Mouse (Mus musculus): ENCODE measurements around the gene Iqce. TPM values are rescaled to one million over a fixed set of nuclear protein-coding genes. Genes with fewer than 3 reads are reported as not detected.

Iqce gene
- polyA plus RNA-seq, 1 experiment from 2014 or later, result 15.1 TPM

GRCm38 (mm10) chr5:140702618-140703175 lies 519 bp upstream of the Iqce start:
- Histone ChIP-seq H3K4me1 (ENCODE audit: control insufficient read depth, insufficient read depth, low read length) (peaks cover 10% of the 10 kb centered on the region), H3K4me2 (ENCODE audit: low read depth, severe bottlenecking) (peak overlapping the region; percentile 81), H3K9me3 (ENCODE audit: control insufficient read depth, low read length) (no peaks in the 10 kb centered on the region), H3K27ac (replicated peaks; ENCODE audit: low read depth, low read length) (peak overlapping the region; percentile 72), H3K27me3 (ENCODE audit: control insufficient read depth, insufficient read depth, low read length) (no peaks in the 10 kb centered on the region), H3K9ac (ENCODE audit: low read length) (peak overlapping the region; percentile 88), H3K4me3 (ENCODE audit: low read depth, low read length) (peak overlapping the region; percentile 76), H3K36me3 (ENCODE audit: control insufficient read depth, insufficient read depth, low read length) (peaks cover 2% of the 10 kb centered on the region; the same call in 1 of the 2 replicates)
- 62% methylated on average over 19 of the region's 19 CpGs for WGBS
- ATAC-seq (ENCODE audit: insufficient number of reproducible peaks, low FRiP score, low TSS enrichment, low read depth) (no peak), DNase-seq (ENCODE audit: low spot score) (peak; percentile 30)

GRCm38 (mm10) chr5:140701661-140702060 lies 517 bp downstream of the Iqce start:
- no peaks in the 10 kb centered on the region; the same call in 1 of the 2 replicates for H3K36me3 ChIP-seq (ENCODE audit: control insufficient read depth, insufficient read depth, low read length)
- no peaks in the 10 kb centered on the region for H3K9me3 ChIP-seq (ENCODE audit: control insufficient read depth, low read length)
- under 1% methylated on average over 25 of the region's 25 CpGs for WGBS
- DNase-seq (ENCODE audit: low spot score), result no peak
- H3K27ac ChIP-seq (replicated peaks; ENCODE audit: low read depth, low read length), result peak overlapping the region; percentile 72
- peak overlapping the region; percentile 76 for H3K4me3 ChIP-seq (ENCODE audit: low read depth, low read length)
- H3K27me3 ChIP-seq (ENCODE audit: control insufficient read depth, insufficient read depth, low read length), result no peaks in the 10 kb centered on the region
- peak overlapping the region; percentile 81 for H3K4me2 ChIP-seq (ENCODE audit: low read depth, severe bottlenecking)
- peaks cover 10% of the 10 kb centered on the region for H3K4me1 ChIP-seq (ENCODE audit: control insufficient read depth, insufficient read depth, low read length)
- peak overlapping the region; percentile 88 for H3K9ac ChIP-seq (ENCODE audit: low read length)
- no peak for ATAC-seq (ENCODE audit: insufficient number of reproducible peaks, low FRiP score, low TSS enrichment, low read depth)

GRCm38 (mm10) chr5:140699776-140700175 lies 2.4 kb downstream of the Iqce start:
- H3K9ac ChIP-seq (ENCODE audit: low read length), result no peak overlapping the region
- H3K4me3 ChIP-seq (ENCODE audit: low read depth, low read length), result no peak overlapping the region
- DNase-seq (ENCODE audit: low spot score) (no peak), ATAC-seq (ENCODE audit: insufficient number of reproducible peaks, low FRiP score, low TSS enrichment, low read depth) (no peak)
- H3K9me3 ChIP-seq (ENCODE audit: control insufficient read depth, low read length), result no peaks in the 10 kb centered on the region
- 91% methylated on average over 9 of the region's 9 CpGs for WGBS
- H3K4me2 ChIP-seq (ENCODE audit: low read depth, severe bottlenecking), result no peak overlapping the region
- H3K27me3 ChIP-seq (ENCODE audit: control insufficient read depth, insufficient read depth, low read length), result no peaks in the 10 kb centered on the region
- peaks cover 10% of the 10 kb centered on the region for H3K4me1 ChIP-seq (ENCODE audit: control insufficient read depth, insufficient read depth, low read length)
- H3K27ac ChIP-seq (replicated peaks; ENCODE audit: low read depth, low read length), result no peak overlapping the region
- no peaks in the 10 kb centered on the region; the same call in 1 of the 2 replicates for H3K36me3 ChIP-seq (ENCODE audit: control insufficient read depth, insufficient read depth, low read length)

GRCm38 (mm10) chr5:140695987-140696386 lies 6.2 kb downstream of the Iqce start:
- no peaks in the 10 kb centered on the region for H3K9me3 ChIP-seq (ENCODE audit: control insufficient read depth, low read length)
- WGBS, result 90% methylated on average over 7 of the region's 7 CpGs
- peaks cover under 1% of the 10 kb centered on the region for H3K4me1 ChIP-seq (ENCODE audit: control insufficient read depth, insufficient read depth, low read length)
- H3K4me2 ChIP-seq (ENCODE audit: low read depth, severe bottlenecking), result no peak overlapping the region
- H3K4me3 ChIP-seq (ENCODE audit: low read depth, low read length), result no peak overlapping the region
- no peak overlapping the region for H3K9ac ChIP-seq (ENCODE audit: low read length)
- H3K36me3 ChIP-seq (ENCODE audit: control insufficient read depth, insufficient read depth, low read length), result peaks cover 10% of the 10 kb centered on the region
- H3K27ac ChIP-seq (replicated peaks; ENCODE audit: low read depth, low read length), result no peak overlapping the region
- DNase-seq (ENCODE audit: low spot score) (no peak), ATAC-seq (ENCODE audit: insufficient number of reproducible peaks, low FRiP score, low TSS enrichment, low read depth) (no peak)
- H3K27me3 ChIP-seq (ENCODE audit: control insufficient read depth, insufficient read depth, low read length), result no peaks in the 10 kb centered on the region

DNA sequence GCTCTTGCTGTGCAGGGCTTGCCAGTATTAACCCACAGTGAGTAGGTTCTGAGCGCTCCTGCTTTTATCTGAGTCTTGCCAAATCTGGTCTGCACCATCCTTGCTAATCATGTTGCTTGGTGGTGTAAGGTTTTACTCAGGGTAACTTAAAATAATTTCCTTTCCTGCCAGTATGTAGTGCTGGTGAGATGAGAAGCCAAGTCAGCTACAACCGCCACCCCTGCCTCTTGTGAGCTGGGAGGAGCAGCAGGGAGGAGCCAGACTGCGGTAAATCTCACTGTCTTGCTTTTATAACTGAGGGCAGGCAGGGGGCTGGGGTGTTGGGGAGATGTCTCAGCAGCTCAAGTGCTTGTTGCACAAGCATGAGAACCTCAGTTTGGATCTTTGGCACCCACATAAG lies 13.7 kb downstream of the Iqce start:
- no peak overlapping the region for H3K4me2 ChIP-seq (ENCODE audit: low read depth, severe bottlenecking)
- H3K4me1 ChIP-seq (ENCODE audit: control insufficient read depth, insufficient read depth, low read length), result no peaks in the 10 kb centered on the region
- H3K36me3 ChIP-seq (ENCODE audit: control insufficient read depth, insufficient read depth, low read length), result peaks cover 19% of the 10 kb centered on the region
- no peaks in the 10 kb centered on the region for H3K9me3 ChIP-seq (ENCODE audit: control insufficient read depth, low read length)
- no peak for ATAC-seq (ENCODE audit: insufficient number of reproducible peaks, low FRiP score, low TSS enrichment, low read depth)
- no peak overlapping the region for H3K9ac ChIP-seq (ENCODE audit: low read length)
- no peak for DNase-seq (ENCODE audit: low spot score)
- 78% methylated on average over 3 of the region's 3 CpGs for WGBS
- no peak overlapping the region for H3K27ac ChIP-seq (replicated peaks; ENCODE audit: low read depth, low read length)
- no peaks in the 10 kb centered on the region for H3K27me3 ChIP-seq (ENCODE audit: control insufficient read depth, insufficient read depth, low read length)
- H3K4me3 ChIP-seq (ENCODE audit: low read depth, low read length), result no peak overlapping the region

- H3K27ac ChIP-seq (replicated peaks; ENCODE audit: low read depth, low read length), result no peak overlapping the region
- no peak overlapping the region for H3K4me2 ChIP-seq (ENCODE audit: low read depth, severe bottlenecking)
- H3K36me3 ChIP-seq (ENCODE audit: control insufficient read depth, insufficient read depth, low read length), result peaks cover 7% of the 10 kb centered on the region; the same call in 1 of the 2 replicates
- H3K27me3 ChIP-seq (ENCODE audit: control insufficient read depth, insufficient read depth, low read length), result no peaks in the 10 kb centered on the region
- no peak overlapping the region for H3K9ac ChIP-seq (ENCODE audit: low read length)
- ATAC-seq (ENCODE audit: insufficient number of reproducible peaks, low FRiP score, low TSS enrichment, low read depth), result no peak
- 64% methylated on average over 16 of the region's 16 CpGs for WGBS
- H3K4me3 ChIP-seq (ENCODE audit: low read depth, low read length), result no peak overlapping the region
- H3K9me3 ChIP-seq (ENCODE audit: control insufficient read depth, low read length), result no peaks in the 10 kb centered on the region
- peak; percentile 55 for DNase-seq (ENCODE audit: low spot score)
- no peaks in the 10 kb centered on the region for H3K4me1 ChIP-seq (ENCODE audit: control insufficient read depth, insufficient read depth, low read length)
These were observed 17.6 kb downstream of the Iqce start for GRCm38 (mm10) chr5:140684343-140685148.

- Histone ChIP-seq H3K9ac (ENCODE audit: low read length) (no peak overlapping the region), H3K27me3 (ENCODE audit: control insufficient read depth, insufficient read depth, low read length) (no peaks in the 10 kb centered on the region), H3K4me3 (ENCODE audit: low read depth, low read length) (no peak overlapping the region), H3K9me3 (ENCODE audit: control insufficient read depth, low read length) (no peaks in the 10 kb centered on the region), H3K4me2 (ENCODE audit: low read depth, severe bottlenecking) (no peak overlapping the region), H3K36me3 (ENCODE audit: control insufficient read depth, insufficient read depth, low read length) (peaks cover 2% of the 10 kb centered on the region; the same call in 1 of the 2 replicates), H3K4me1 (ENCODE audit: control insufficient read depth, insufficient read depth, low read length) (no peaks in the 10 kb centered on the region), H3K27ac (replicated peaks; ENCODE audit: low read depth, low read length) (no peak overlapping the region)
- DNase-seq (ENCODE audit: low spot score) (no peak), ATAC-seq (ENCODE audit: insufficient number of reproducible peaks, low FRiP score, low TSS enrichment, low read depth) (no peak)
- WGBS, result 95% methylated on average over 6 of the region's 6 CpGs
These were observed 20.1 kb downstream of the Iqce start for GRCm38 (mm10) chr5:140682113-140682512.

GRCm38 (mm10) chr5:140680950-140681349 lies 21.2 kb downstream of the Iqce start:
- Histone ChIP-seq H3K4me3 (ENCODE audit: low read depth, low read length) (no peak overlapping the region), H3K9ac (ENCODE audit: low read length) (no peak overlapping the region), H3K27ac (replicated peaks; ENCODE audit: low read depth, low read length) (no peak overlapping the region), H3K4me2 (ENCODE audit: low read depth, severe bottlenecking) (no peak overlapping the region), H3K27me3 (ENCODE audit: control insufficient read depth, insufficient read depth, low read length) (no peaks in the 10 kb centered on the region), H3K9me3 (ENCODE audit: control insufficient read depth, low read length) (no peaks in the 10 kb centered on the region), H3K4me1 (ENCODE audit: control insufficient read depth, insufficient read depth, low read length) (no peaks in the 10 kb centered on the region), H3K36me3 (ENCODE audit: control insufficient read depth, insufficient read depth, low read length) (peaks cover 2% of the 10 kb centered on the region; the same call in 1 of the 2 replicates)
- DNase-seq (ENCODE audit: low spot score), result no peak
- no peak for ATAC-seq (ENCODE audit: insufficient number of reproducible peaks, low FRiP score, low TSS enrichment, low read depth)
- WGBS, result 100% methylated on average over 1 of the region's 1 CpGs
